Comparison of ENCODE assay signal across 11 mouse cellular contexts in the genomic region with DNA sequence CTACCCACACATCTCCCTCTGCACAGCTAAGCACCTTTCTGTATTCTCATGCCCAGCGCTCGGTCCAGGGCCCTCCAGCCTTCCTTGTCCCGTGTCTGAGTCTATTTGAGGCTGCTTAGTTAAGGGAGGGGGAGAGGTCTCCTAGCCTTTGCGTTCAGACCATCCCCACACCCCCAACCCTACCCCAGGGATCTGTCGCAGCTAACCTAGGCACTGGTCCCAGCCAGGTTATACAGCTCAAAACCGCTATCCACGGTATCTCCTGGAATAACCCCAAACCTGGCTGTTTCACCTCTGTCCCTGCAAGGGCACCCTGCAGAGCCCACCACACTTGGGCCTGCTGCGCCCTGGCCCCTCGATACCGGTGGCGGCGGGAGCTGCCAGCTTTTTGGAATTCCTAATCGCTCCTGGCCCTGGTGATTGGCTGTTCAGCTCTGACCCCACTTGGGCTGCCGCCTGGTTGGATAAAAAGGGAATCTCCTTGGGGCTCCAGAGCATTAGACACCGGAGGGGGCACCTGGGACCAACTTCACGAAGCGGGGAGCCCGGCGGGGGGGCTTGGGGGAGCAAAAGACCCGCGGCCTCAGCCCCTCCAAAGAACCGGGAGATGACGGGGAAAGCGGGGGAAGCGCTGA. TPM values are rescaled to one million over a fixed set of nuclear protein-coding genes. Genes with fewer than 3 reads are reported as not detected.
DNase-seq lines count a peak whose midpoint lies in the region; ATAC-seq and TF ChIP-seq lines count a peak whose summit lies in the region.
"Had no signal": no experiment of that assay in that cellular context is flagged by ENCODE, and none has a peak within 500 bp of the region (broad histone marks: within the 10 kb centered on the region; RNA-seq: fewer than 3 reads in every experiment).

Vsx2 (plus strand) TSS at position 427 of the 635 bp plus-strand sequence.

- H3K9me3 ChIP-seq in heart, postnatal 0 days (replicated peaks; ENCODE audit: control insufficient read depth, low read length) = no peaks in the 10 kb centered on the region
- no peaks in the 10 kb centered on the region for H3K9me3 ChIP-seq in embryonic facial prominence, embryonic 10.5 days
- H3K9me3 ChIP-seq in hindbrain, embryonic 14.5 days (ENCODE audit: control insufficient read depth, low read length) = no peaks in the 10 kb centered on the region

- ATAC-seq in heart, postnatal 0 days (ENCODE audit: insufficient read depth, low read depth) = no peak; the same call in 1 of the 2 replicates
- peak; percentile 53; the same call in 1 of the 2 replicates for ATAC-seq in hindbrain, embryonic 14.5 days (ENCODE audit: low FRiP score)
- ATAC-seq: intestine, embryonic 16.5 days had no signal

- no peaks in the 10 kb centered on the region for H3K79me2 ChIP-seq in heart, adult 2 months (replicated peaks; ENCODE audit: control insufficient read depth, insufficient read depth, low read length)

- H3K4me1 ChIP-seq in heart, postnatal 0 days (ENCODE audit: control insufficient read depth, insufficient read depth) = no peaks in the 10 kb centered on the region
- H3K4me1 ChIP-seq in heart, adult 2 months (ENCODE audit: control insufficient read depth, insufficient read depth, low read length) = no peaks in the 10 kb centered on the region
- H3K4me1 ChIP-seq in embryonic facial prominence, embryonic 10.5 days = peaks cover 30% of the 10 kb centered on the region
- H3K4me1 ChIP-seq in hindbrain, embryonic 14.5 days (replicated peaks; ENCODE audit: control insufficient read depth, insufficient read depth, low read length) = no peaks in the 10 kb centered on the region

- no peak for TF ChIP-seq CTCF in heart, postnatal 0 days (IDR thresholded peaks at IDR 0.05; ENCODE audit: low read depth)
- no peak for TF ChIP-seq CTCF in heart, adult 2 months (IDR thresholded peaks at IDR 0.05)

- 4% methylated on average over 25 of the region's 25 CpGs for whole genome bisulfite sequencing in heart, postnatal 0 days
- WGBS in heart, adult 2 months = 6% methylated on average over 25 of the region's 25 CpGs
- WGBS in embryonic facial prominence, embryonic 10.5 days = 2% methylated on average over 25 of the region's 25 CpGs
- WGBS in hindbrain, embryonic 14.5 days = 1% methylated on average over 25 of the region's 25 CpGs

- intact Hi-C loops in heart, adult 2 months (cut with DNase I) = no loop called here

- peak within 1 kb of the TSS; percentile 30; the same call in 1 of the 2 replicates for H3K4me2 ChIP-seq in heart, postnatal 0 days (ENCODE audit: low read depth, low read length)
- H3K4me2 ChIP-seq in hindbrain, embryonic 14.5 days (replicated peaks) = no peak within 1 kb of the TSS; the same call in 1 of the 2 replicates

- DNase-seq in heart, postnatal 0 days (ENCODE audit: low spot score) = no peak
- DNase-seq in heart, adult 2 months = no peak
- peak; percentile 59 for DNase-seq in embryonic facial prominence, embryonic 10.5 days (ENCODE audit: low spot score)
- no peak for DNase-seq in hindbrain, embryonic 14.5 days (ENCODE audit: low spot score)
- DNase-seq in neural tube, embryonic 10.5 days (ENCODE audit: extremely low spot score, low spot score) = peak; percentile 55
- DNase-seq in MN1 (ENCODE audit: low spot score) = no peak
- no peak for DNase-seq in adrenal gland, postnatal 25 days
- no peak for DNase-seq in kidney, adult 11 months
- DNase-seq: thymus, postnatal 14 days had no signal

- no peak within 1 kb of the TSS for H3K27ac ChIP-seq in heart, postnatal 0 days (ENCODE audit: low read depth)
- H3K27ac ChIP-seq in heart, adult 2 months = no peak within 1 kb of the TSS
- H3K27ac ChIP-seq in embryonic facial prominence, embryonic 10.5 days (replicated peaks) = no peak within 1 kb of the TSS
- H3K27ac ChIP-seq in hindbrain, embryonic 14.5 days = no peak within 1 kb of the TSS

- no peak within 1 kb of the TSS for H3K9ac ChIP-seq in heart, postnatal 0 days (replicated peaks; ENCODE audit: low read depth, low read length)
- no peak within 1 kb of the TSS for H3K9ac ChIP-seq in heart, adult 2 months (ENCODE audit: low read depth, low read length)
- H3K9ac ChIP-seq in hindbrain, embryonic 14.5 days = no peak within 1 kb of the TSS

- no peaks in the 10 kb centered on the region for H3K36me3 ChIP-seq in heart, postnatal 0 days (replicated peaks; ENCODE audit: control insufficient read depth, insufficient read depth, low read length)
- H3K36me3 ChIP-seq in heart, adult 2 months (ENCODE audit: control insufficient read depth, insufficient read depth, low read length) = no peaks in the 10 kb centered on the region
- no peaks in the 10 kb centered on the region for H3K36me3 ChIP-seq in embryonic facial prominence, embryonic 10.5 days (replicated peaks)
- H3K36me3 ChIP-seq in hindbrain, embryonic 14.5 days (replicated peaks; ENCODE audit: control insufficient read depth, insufficient read depth) = no peaks in the 10 kb centered on the region

- peak within 1 kb of the TSS; percentile 20 for H3K4me3 ChIP-seq in heart, postnatal 0 days (ENCODE audit: low read depth, low read length)
- no peak within 1 kb of the TSS for H3K4me3 ChIP-seq in heart, adult 2 months
- H3K4me3 ChIP-seq in embryonic facial prominence, embryonic 10.5 days = peak within 1 kb of the TSS; percentile 45
- H3K4me3 ChIP-seq in hindbrain, embryonic 14.5 days (replicated peaks; ENCODE audit: low read length) = peak within 1 kb of the TSS; percentile 16

- peaks cover 78% of the 10 kb centered on the region for H3K27me3 ChIP-seq in heart, postnatal 0 days (ENCODE audit: control insufficient read depth, insufficient read depth, low read length)
- peaks cover 33% of the 10 kb centered on the region for H3K27me3 ChIP-seq in heart, adult 2 months (ENCODE audit: control insufficient read depth, insufficient read depth, low read length)
- H3K27me3 ChIP-seq in embryonic facial prominence, embryonic 10.5 days (replicated peaks; ENCODE audit: low read depth, poor library complexity, severe bottlenecking) = peaks cover 96% of the 10 kb centered on the region
- peaks cover 80% of the 10 kb centered on the region for H3K27me3 ChIP-seq in hindbrain, embryonic 14.5 days (ENCODE audit: control insufficient read depth, insufficient read depth, low read length)

- no peak for TF ChIP-seq EP300 in heart, postnatal 0 days (IDR thresholded peaks at IDR 0.05; ENCODE audit: low read depth)
- no peak for TF ChIP-seq EP300 in heart, adult 2 months (IDR thresholded peaks at IDR 0.05; ENCODE audit: insufficient read depth, low read depth, low read length)

- no peak for TF ChIP-seq POLR2A in heart, adult 2 months (IDR thresholded peaks at IDR 0.05; ENCODE audit: insufficient read depth, low read depth, low read length)

RNA-seq across cellular contexts. Expression of gene Vsx2, which starts in this region (rescaled TPM):
- total RNA-seq in heart, postnatal 0 days (2014; rRNA removed; ENCODE audit: low replicate concordance) = not detected in 2 replicates
- not detected in 2 replicates for polyA plus RNA-seq in heart, postnatal 0 days (2015; fragmentation: Nextera tagmentation; extraction: Ambion mirVana)
- not detected for total RNA-seq in heart, adult 2 months (2021)
- not detected in 2 replicates for polyA plus RNA-seq in heart, adult 2 months (2012; rRNA removed)
- 2.8 and 3.2 TPM in 2 replicates for polyA plus RNA-seq in embryonic facial prominence, embryonic 10.5 days (2016; fragmentation: Nextera tagmentation; extraction: Ambion mirVana)
- 4.8 and 5.0 TPM in 2 replicates for polyA plus RNA-seq in hindbrain, embryonic 14.5 days (2014; fragmentation: Nextera tagmentation; extraction: Ambion mirVana)
- not detected in 2 replicates for total RNA-seq in adrenal gland, postnatal 25 days (2021)
- polyA plus RNA-seq: intestine, embryonic 16.5 days; small intestine, adult 2 months had no signal

Comparison
In these comparisons a context has a peak if more than half of its experiments do, and no peak if none do; other contexts are left out.
1. DNase-seq: peak in embryonic facial prominence, embryonic 10.5 days (single experiment) and neural tube, embryonic 10.5 days (single experiment); none in heart, postnatal 0 days (single experiment), heart, adult 2 months (0 of 2), hindbrain, embryonic 14.5 days (single experiment), MN1 (single experiment), adrenal gland, postnatal 25 days (single experiment) and kidney, adult 11 months (single experiment).